Mouse (Mus musculus): ENCODE data around the gene Plxdc1. TPM values are rescaled to one million over a fixed set of nuclear protein-coding genes. Genes with fewer than 3 reads are reported as not detected.
A peak's percentile ranks its signal among the peaks of the same experiment; 100 is the strongest.

Gene Plxdc1
- polyA plus RNA-seq, 1 experiment: 3.3 TPM

DNA sequence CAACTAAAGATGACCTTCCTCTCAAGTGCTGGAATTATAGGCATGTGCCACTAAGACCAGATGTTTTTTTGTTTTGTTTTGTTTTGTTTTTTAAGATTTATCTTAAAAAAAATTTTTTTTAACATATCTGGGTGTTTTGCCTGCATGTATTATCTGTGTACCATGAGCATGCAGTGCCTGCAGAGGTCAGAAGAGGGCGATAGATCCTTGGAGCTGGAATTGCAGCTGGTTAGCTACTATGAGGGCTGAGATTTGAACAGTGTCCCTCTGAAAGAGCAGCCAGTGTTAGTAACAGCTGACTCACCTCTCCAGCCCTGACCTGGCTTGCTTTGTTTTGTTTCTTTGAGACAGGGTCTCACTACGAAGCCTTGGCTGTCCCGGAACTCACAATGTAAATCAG is 49.5 kb downstream of the Plxdc1 start:
- Histone ChIP-seq H3K4me3 (ENCODE audit: low read depth, low read length) (no peak overlapping the region), H3K9me3 (replicated peaks; ENCODE audit: control insufficient read depth, insufficient read depth, low read length, poor library complexity, severe bottlenecking) (no peaks in the 10 kb centered on the region), H3K27me3 (ENCODE audit: control insufficient read depth, insufficient read depth, low read length, poor library complexity, severe bottlenecking) (no peaks in the 10 kb centered on the region), H3K4me1 (ENCODE audit: control insufficient read depth, insufficient read depth, low read length) (peaks cover 4% of the 10 kb centered on the region), H3K27ac (ENCODE audit: insufficient read depth, low read length) (peak overlapping the region; percentile 27; the same call in 1 of the 2 replicates), H3K9ac (ENCODE audit: low read depth, poor library complexity, severe bottlenecking) (no peak overlapping the region), H3K36me3 (ENCODE audit: control insufficient read depth, insufficient read depth, low read length, poor library complexity, severe bottlenecking) (no peaks in the 10 kb centered on the region)
- TF ChIP-seq EP300 (IDR thresholded peaks at IDR 0.05; ENCODE audit: insufficient read depth, low read depth, low read length) (no peak), CTCF (IDR thresholded peaks at IDR 0.05; ENCODE audit: low read depth, low read length) (peak; percentile 78), POLR2A (IDR thresholded peaks at IDR 0.05; ENCODE audit: insufficient read depth, low read length) (no peak)

DNA sequence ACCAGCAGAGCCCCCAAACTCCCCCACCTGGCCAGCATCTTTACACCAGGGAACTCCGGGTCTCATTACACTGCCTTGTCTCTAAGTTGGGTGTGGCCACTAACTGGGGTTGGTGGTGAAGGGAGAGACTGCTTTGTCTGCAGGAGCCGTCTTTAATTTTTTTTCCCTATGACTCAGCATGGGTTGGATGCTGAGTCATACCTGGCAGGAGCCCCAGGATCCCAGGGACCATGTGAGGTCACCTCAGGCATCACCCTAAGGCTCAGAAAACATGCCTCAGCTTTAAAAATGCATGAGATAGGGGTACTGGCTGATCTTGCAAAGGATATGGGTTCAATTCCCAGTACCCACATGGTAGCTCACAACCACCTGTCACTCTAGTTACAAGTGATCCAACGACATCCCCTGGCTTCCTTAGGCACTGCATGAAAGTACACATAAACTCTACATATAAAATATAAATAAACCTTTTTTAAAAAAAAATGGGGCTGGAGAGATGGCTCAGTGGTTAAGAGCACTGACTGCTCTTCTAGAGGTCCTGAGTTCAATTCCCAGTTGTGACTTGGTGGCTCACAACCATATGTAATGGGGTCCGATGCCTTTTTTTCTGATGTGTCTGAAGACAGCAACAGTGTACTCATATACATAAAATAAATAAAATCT is 50.2 kb downstream of the Plxdc1 start:
- H3K36me3 ChIP-seq (ENCODE audit: control insufficient read depth, insufficient read depth, low read length, poor library complexity, severe bottlenecking): no peaks in the 10 kb centered on the region
- H3K9me3 ChIP-seq (replicated peaks; ENCODE audit: control insufficient read depth, insufficient read depth, low read length, poor library complexity, severe bottlenecking): no peaks in the 10 kb centered on the region
- no peaks in the 10 kb centered on the region for H3K27me3 ChIP-seq (ENCODE audit: control insufficient read depth, insufficient read depth, low read length, poor library complexity, severe bottlenecking)
- peak overlapping the region; percentile 34 for H3K27ac ChIP-seq (ENCODE audit: insufficient read depth, low read length)
- TF ChIP-seq EP300 (IDR thresholded peaks at IDR 0.05; ENCODE audit: insufficient read depth, low read depth, low read length): no peak
- no peak for TF ChIP-seq CTCF (IDR thresholded peaks at IDR 0.05; ENCODE audit: low read depth, low read length)
- no peak for TF ChIP-seq POLR2A (IDR thresholded peaks at IDR 0.05; ENCODE audit: insufficient read depth, low read length)
- no peak overlapping the region for H3K9ac ChIP-seq (ENCODE audit: low read depth, poor library complexity, severe bottlenecking)
- H3K4me3 ChIP-seq (ENCODE audit: low read depth, low read length): no peak overlapping the region
- H3K4me1 ChIP-seq (ENCODE audit: control insufficient read depth, insufficient read depth, low read length): peaks cover 2% of the 10 kb centered on the region

DNA sequence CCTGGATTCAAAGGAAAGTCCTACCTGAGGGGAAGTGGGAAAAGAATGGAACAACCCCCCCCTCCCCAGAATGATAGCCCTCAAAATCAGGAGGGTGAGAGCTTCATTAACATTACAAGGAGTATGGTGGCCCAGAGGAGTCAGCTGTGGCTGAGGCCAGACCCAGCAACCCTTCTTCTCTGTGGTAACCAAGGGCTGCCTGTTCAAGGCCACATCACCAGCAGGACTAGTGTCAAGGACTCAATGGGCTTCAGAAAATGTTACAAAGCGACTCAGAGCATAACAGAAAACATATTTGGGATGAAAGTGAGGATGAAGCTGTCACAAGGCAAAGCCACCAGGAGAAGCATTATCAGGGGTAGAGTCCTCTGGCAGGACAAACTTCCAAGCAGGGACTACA is 52.7 kb downstream of the Plxdc1 start:
- Histone ChIP-seq H3K4me3 (ENCODE audit: low read depth, low read length) (no peak overlapping the region), H3K27me3 (ENCODE audit: control insufficient read depth, insufficient read depth, low read length, poor library complexity, severe bottlenecking) (no peaks in the 10 kb centered on the region), H3K9ac (ENCODE audit: low read depth, poor library complexity, severe bottlenecking) (no peak overlapping the region), H3K4me1 (ENCODE audit: control insufficient read depth, insufficient read depth, low read length) (peaks cover 2% of the 10 kb centered on the region), H3K36me3 (ENCODE audit: control insufficient read depth, insufficient read depth, low read length, poor library complexity, severe bottlenecking) (no peaks in the 10 kb centered on the region), H3K9me3 (replicated peaks; ENCODE audit: control insufficient read depth, insufficient read depth, low read length, poor library complexity, severe bottlenecking) (no peaks in the 10 kb centered on the region), H3K27ac (ENCODE audit: insufficient read depth, low read length) (0 out of 2 replicates have a peak overlapping the region, but pooled peaks have one; percentile 20)
- TF ChIP-seq EP300 (IDR thresholded peaks at IDR 0.05; ENCODE audit: insufficient read depth, low read depth, low read length): no peak

GRCm38 (mm10) chr11:97928905-97929304 is 57.3 kb downstream of the Plxdc1 start:
- H3K4me3 ChIP-seq (ENCODE audit: low read depth, low read length): no peak overlapping the region
- no peak for TF ChIP-seq CTCF (IDR thresholded peaks at IDR 0.05; ENCODE audit: low read depth, low read length)
- no peak for TF ChIP-seq POLR2A (IDR thresholded peaks at IDR 0.05; ENCODE audit: insufficient read depth, low read length)
- TF ChIP-seq EP300 (IDR thresholded peaks at IDR 0.05; ENCODE audit: insufficient read depth, low read depth, low read length): no peak
- H3K27ac ChIP-seq (ENCODE audit: insufficient read depth, low read length): no peak overlapping the region
- peaks cover 2% of the 10 kb centered on the region for H3K4me1 ChIP-seq (ENCODE audit: control insufficient read depth, insufficient read depth, low read length)
- no peaks in the 10 kb centered on the region for H3K27me3 ChIP-seq (ENCODE audit: control insufficient read depth, insufficient read depth, low read length, poor library complexity, severe bottlenecking)
- H3K9ac ChIP-seq (ENCODE audit: low read depth, poor library complexity, severe bottlenecking): no peak overlapping the region
- no peaks in the 10 kb centered on the region for H3K9me3 ChIP-seq (replicated peaks; ENCODE audit: control insufficient read depth, insufficient read depth, low read length, poor library complexity, severe bottlenecking)
- H3K36me3 ChIP-seq (ENCODE audit: control insufficient read depth, insufficient read depth, low read length, poor library complexity, severe bottlenecking): no peaks in the 10 kb centered on the region

DNA sequence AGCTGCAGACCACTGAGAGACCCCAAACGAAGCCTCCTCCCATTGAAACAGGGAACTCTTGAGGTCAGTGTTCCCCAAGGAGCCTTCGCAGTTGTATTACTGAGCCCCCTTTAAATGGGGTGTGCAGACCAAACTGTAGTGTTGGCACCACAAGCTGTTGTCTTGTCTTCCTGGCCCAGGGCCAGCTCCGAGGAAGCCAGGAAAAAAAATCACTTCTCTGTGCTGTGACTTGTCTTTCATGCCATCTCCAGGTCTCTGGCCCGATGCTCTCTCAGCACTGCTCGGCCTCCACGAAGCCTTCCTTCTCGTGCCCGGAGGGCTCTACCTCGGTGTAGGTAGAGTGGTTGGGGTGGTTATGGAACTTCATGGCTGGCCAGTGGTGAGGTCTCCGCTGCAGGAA is 62.0 kb downstream of the Plxdc1 start:
- no peak overlapping the region for H3K4me3 ChIP-seq (ENCODE audit: low read depth, low read length)
- no peaks in the 10 kb centered on the region for H3K4me1 ChIP-seq (ENCODE audit: control insufficient read depth, insufficient read depth, low read length)

DNA sequence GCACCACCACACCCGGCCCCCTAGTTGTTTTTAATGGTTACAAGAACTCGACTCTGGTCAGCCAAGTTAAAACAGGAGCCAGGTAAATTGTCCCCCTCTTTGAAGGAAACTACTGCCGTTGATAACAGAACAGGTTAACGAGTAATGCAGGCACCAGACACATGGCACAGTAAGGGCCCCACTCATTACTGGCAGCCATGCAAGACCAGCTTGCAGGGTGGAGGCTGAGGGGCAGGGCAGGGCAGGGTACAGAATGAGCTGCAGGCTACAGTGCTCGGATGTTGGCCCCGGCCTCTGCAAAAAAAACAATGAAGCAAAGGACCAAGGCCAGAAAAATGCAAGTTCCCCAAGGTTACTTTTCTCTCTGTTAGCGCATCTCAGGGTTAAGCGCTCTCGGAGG is 62.6 kb downstream of the Plxdc1 start:
- no peaks in the 10 kb centered on the region for H3K9me3 ChIP-seq (replicated peaks; ENCODE audit: control insufficient read depth, insufficient read depth, low read length, poor library complexity, severe bottlenecking)
- H3K27me3 ChIP-seq (ENCODE audit: control insufficient read depth, insufficient read depth, low read length, poor library complexity, severe bottlenecking): no peaks in the 10 kb centered on the region
- H3K4me3 ChIP-seq (ENCODE audit: low read depth, low read length): no peak overlapping the region
- H3K4me1 ChIP-seq (ENCODE audit: control insufficient read depth, insufficient read depth, low read length): no peaks in the 10 kb centered on the region
- no peak overlapping the region for H3K9ac ChIP-seq (ENCODE audit: low read depth, poor library complexity, severe bottlenecking)
- H3K36me3 ChIP-seq (ENCODE audit: control insufficient read depth, insufficient read depth, low read length, poor library complexity, severe bottlenecking): no peaks in the 10 kb centered on the region
- no peak for TF ChIP-seq POLR2A (IDR thresholded peaks at IDR 0.05; ENCODE audit: insufficient read depth, low read length)
- TF ChIP-seq CTCF (IDR thresholded peaks at IDR 0.05; ENCODE audit: low read depth, low read length): no peak
- no peak for TF ChIP-seq EP300 (IDR thresholded peaks at IDR 0.05; ENCODE audit: insufficient read depth, low read depth, low read length)
- no peak overlapping the region for H3K27ac ChIP-seq (ENCODE audit: insufficient read depth, low read length)

More for the DNA sequence above, 62.0 kb downstream of the Plxdc1 start:
- TF ChIP-seq EP300 (IDR thresholded peaks at IDR 0.05; ENCODE audit: insufficient read depth, low read depth, low read length) (no peak), POLR2A (IDR thresholded peaks at IDR 0.05; ENCODE audit: insufficient read depth, low read length) (no peak), CTCF (IDR thresholded peaks at IDR 0.05; ENCODE audit: low read depth, low read length) (no peak)
- Histone ChIP-seq H3K9ac (ENCODE audit: low read depth, poor library complexity, severe bottlenecking) (no peak overlapping the region), H3K27ac (ENCODE audit: insufficient read depth, low read length) (no peak overlapping the region), H3K27me3 (ENCODE audit: control insufficient read depth, insufficient read depth, low read length, poor library complexity, severe bottlenecking) (no peaks in the 10 kb centered on the region), H3K36me3 (ENCODE audit: control insufficient read depth, insufficient read depth, low read length, poor library complexity, severe bottlenecking) (no peaks in the 10 kb centered on the region), H3K9me3 (replicated peaks; ENCODE audit: control insufficient read depth, insufficient read depth, low read length, poor library complexity, severe bottlenecking) (no peaks in the 10 kb centered on the region)
